Mouse (Mus musculus) adrenal gland, postnatal 10 days (tissue): ENCODE measurements around the gene Cda. TPM values are rescaled to one million over a fixed set of nuclear protein-coding genes. Genes with fewer than 3 reads are reported as not detected.

Source experiments
- DNase-seq: peaks from one replicate; pipeline ENCODE4 v3.0.0; 2021; ENCODE audit warnings: mixed read lengths
- long read RNA-seq, 2 experiments: library from polyadenylated mRNA; stranded (forward); transcript quantifications; one replicate each; pipeline ENCODE4 v2.0.0; 2021
- total RNA-seq, 2 experiments: library from RNA; stranded (reverse); gene quantifications; 2 replicates each; pipeline ENCODE4 v1.2.3; 2021

The Cda gene
- total RNA-seq, result 10 to 100 TPM; 12.3 to 13.4 TPM
- long read RNA-seq, experiment 1, transcript Cda-201 (4 exons, 846 nt), result major isoform, 11 of 20 reads
- long read RNA-seq, experiment 1, partial matches to known transcripts, result 3 of 20 reads
- long read RNA-seq, experiment 1, other reads (novel, unspliced or antisense), result 3 of 20 reads
- long read RNA-seq, experiment 2, transcript Cda-201 (4 exons, 846 nt), result major isoform, 8 of 14 reads
- long read RNA-seq, experiment 2, partial matches to known transcripts, result 1 of 14 reads
- long read RNA-seq, experiment 2, other reads (novel, unspliced or antisense), result 2 of 14 reads

GRCm38 (mm10) chr4:138367641-138368497 lies at the start of gene Cda:
Gene Cda, minus strand, starts transcription at chr4:138367992.
- DNase-seq, result peak; percentile 92

GRCm38 (mm10) chr4:138416414-138416813 lies 48.6 kb upstream of the Cda start:
- DNase-seq, result no peak

GRCm38 (mm10) chr4:138415991-138416390 lies 48.2 kb upstream of the Cda start:
- DNase-seq, result no peak

DNA sequence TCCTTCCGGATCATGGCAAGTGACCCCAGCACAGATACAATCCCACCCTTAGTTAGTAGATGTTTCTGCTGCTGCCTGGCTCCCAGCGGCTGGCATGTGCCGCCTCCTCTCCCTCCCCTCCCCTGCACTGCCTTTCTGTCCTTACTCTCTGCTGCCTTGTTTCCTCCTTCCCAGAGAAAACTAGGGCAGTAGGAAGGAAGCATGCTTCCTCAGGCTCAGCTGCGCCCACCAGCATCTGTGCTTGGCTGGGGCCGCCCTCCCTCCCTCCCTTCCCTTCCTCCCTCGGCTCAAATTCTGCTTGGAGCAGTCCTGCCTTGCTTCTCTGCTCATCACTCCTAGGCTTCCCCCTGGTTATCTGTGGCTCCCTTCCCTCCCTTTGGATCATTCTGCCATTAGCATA lies 46.9 kb upstream of the Cda start:
- DNase-seq, result peak; percentile 33

- no peak for DNase-seq
Observed at GRCm38 (mm10) chr4:138411504-138412121, 43.8 kb upstream of the Cda start.

DNA sequence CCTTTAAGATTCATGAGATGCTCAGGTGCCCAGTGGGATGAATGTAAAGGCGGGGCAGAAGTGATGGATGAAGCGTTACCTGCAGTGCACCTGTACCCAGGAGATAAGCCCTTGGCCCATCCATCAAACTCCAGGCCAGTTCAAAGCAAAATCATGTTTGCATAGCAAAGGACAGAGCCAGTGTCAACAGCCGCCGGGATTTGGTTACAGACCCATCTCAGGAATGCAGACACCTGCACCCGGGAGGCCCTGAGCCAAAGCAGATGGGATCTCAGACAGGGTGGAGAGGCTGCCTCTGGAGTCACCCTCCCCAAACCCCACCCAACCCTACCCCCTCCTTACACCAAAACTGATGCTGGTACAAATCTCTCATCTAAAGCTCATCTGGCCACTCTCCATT lies 43.2 kb upstream of the Cda start:
- no peak for DNase-seq

DNA sequence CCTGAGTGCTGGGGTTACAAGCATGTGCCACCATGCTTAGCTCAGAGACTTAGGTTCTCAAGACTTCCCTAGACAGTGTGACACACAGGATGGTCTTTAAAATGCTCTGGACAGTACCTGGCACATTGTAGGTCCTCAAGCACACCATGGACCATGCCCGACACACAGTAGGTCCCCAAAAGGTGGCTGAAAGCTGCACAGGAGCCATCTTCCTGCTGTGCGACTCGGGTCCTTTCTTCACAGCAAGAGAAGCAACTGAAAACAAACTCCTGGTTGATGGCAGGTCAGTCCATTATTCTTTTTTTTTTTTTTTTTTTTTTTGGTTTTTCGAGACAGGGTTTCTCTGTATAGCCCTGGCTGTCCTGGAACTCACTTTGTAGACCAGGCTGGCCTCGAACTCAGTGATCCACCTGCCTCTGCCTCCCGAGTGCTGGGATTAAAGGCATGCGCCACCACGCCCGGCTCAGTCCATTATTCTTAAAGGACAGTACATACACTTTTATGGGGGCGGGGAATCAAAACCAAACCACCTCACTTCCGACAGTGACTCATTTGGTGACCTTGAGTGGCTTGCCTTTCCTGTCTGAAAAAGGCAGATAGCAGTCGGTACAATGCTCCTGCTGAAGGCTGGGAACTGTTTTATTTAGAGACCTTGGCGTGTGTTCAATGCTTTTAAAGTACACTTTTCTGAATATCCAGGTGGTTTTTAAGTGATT lies 39.8 kb upstream of the Cda start:
- peak; percentile 70 for DNase-seq

DNA sequence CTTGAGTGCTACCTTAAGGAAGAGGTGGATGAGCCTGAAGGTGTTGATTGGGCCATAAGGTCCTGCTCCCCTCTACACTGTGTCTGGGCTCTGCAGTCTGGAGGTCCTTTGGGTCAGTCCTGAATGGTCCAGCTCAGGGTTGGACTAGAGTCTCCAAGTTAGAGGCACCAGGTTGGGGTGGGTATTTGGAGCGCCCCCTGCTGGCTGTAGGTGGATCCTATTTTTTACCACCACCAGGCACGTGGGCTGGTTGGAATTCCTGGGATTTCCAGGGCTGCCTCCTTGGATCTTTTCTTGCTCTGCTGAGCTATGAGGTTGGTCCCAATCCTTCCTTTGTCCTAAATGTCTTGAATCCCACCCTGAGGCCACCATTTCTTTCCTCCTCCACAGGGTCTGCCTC lies 37.0 kb upstream of the Cda start:
- DNase-seq, result peak; percentile 67

GRCm38 (mm10) chr4:138396711-138397110 lies 28.9 kb upstream of the Cda start:
- peak; percentile 37 for DNase-seq

DNA sequence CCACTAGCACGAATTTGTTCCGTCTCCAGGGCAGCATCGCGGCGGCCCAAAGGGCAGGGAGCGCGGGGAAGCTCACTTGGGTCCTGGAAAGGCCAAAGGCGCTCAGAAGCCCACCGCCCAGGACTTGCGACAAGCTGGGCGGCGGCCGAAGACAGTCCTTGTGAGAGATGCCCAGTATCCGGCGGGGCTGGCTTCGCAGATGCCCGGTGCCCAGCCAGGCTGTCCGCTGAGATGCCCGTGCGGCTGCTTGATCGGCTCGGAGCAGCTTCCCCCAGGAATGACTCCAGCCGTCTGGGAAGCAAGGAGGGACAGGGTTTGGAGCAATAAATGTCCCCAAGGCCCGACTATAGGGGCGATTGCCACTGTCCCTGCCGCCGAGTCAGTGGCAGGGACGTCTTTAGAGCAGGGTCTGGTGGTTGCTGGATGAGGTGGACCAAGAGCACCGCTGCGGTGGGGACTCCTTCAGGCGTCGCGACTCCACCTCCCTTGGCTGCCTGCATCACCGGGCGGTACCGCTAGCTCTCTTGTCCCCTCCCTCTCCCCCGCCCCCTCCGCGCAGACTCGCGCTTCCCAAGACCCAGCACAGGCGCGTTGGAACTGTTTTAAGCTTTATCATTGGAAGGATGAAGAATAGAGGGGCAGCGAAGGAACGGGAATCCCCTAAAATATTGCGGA lies 28.3 kb upstream of the Cda start, which contains the start of gene Fam43b:
Gene Fam43b, minus strand, starts transcription at position 558 of the 675 bp plus-strand sequence.
- DNase-seq, result peak; percentile 81

DNA sequence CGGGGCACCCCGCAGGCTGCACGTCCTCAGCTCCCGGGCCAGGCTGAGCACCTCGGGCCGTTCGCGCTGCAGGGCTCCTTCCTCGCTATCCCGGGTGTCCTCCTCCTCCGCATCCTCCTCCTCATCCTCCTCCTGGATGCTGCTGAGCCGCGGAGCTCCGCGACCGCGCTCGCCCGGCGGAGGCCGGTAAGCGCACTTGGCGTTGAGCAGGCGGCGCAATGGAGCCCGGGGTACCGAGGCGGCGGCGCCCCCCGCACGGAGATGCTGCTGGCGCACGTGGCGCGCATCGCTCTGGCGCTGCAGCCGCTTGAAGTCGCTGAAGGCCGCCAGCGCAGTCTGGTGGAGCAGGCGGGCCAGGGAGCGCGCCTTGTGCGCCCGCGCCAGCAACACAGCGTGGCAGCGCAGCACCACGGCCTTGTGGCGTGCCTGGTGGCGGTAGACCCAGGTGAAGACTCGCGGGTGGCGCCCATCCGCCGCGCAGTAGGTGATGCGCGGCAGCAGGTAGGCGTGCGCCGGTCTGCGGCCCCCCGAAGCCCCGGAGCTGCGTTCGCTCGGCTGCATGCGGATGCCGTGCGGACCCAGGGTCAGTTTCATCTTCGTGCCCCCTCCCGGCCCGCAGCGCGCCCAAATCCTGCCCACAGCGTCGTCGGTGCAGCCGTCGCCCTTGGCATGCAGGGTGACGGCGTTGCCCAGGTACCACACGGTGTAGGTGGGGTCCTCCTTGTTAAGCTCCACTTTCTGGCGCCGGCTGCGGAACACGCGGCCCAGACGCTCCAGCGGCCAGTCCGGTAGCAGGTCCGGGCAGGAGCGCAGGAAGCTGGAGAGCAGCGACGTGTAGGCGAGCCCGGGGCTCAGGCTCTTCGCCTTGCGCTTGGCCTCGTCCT lies 27.5 kb upstream of the Cda start:
- DNase-seq, result peak; percentile 54

DNA sequence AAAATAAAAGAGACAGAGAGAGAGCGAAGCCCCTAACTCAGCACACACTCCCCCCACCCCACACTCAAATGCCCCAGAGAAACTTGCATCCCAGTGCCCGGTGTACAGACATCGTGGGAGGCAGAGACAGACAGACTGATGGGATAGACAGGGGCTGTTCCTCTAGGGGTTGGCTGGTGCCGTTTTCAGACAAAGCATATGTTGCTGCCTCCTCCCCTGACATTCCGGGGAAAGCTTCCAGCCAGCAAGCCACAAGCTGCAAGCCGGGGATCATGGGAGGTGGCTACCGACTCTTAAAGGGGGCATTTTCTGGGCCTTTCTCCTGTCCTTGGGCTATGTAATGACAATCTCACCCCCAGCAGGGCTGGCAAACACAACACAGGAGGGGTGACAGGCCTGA lies 25.9 kb upstream of the Cda start:
- DNase-seq, result no peak

GRCm38 (mm10) chr4:138383789-138384188 lies 16.0 kb upstream of the Cda start:
- no peak for DNase-seq

DNA sequence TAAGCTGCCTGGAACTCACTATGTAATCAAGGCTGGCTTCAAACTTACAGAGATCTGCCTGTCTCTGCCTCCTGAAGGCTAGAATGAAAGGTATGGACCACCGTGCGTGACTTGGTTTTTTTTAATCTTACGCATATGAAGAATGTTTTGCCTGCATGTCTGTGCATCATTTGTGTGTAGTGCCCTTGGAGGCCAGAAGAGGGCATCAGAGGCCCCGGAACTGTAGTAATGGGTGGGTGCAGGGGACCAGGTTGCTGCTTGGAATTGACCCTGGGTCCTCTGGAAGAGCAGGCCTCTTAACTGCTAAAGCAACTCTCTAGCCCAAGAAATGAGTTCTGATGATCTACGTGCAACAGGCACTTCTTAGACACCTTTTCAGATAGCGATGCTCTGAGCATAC lies 14.7 kb upstream of the Cda start:
- DNase-seq, result peak; percentile 29

DNA sequence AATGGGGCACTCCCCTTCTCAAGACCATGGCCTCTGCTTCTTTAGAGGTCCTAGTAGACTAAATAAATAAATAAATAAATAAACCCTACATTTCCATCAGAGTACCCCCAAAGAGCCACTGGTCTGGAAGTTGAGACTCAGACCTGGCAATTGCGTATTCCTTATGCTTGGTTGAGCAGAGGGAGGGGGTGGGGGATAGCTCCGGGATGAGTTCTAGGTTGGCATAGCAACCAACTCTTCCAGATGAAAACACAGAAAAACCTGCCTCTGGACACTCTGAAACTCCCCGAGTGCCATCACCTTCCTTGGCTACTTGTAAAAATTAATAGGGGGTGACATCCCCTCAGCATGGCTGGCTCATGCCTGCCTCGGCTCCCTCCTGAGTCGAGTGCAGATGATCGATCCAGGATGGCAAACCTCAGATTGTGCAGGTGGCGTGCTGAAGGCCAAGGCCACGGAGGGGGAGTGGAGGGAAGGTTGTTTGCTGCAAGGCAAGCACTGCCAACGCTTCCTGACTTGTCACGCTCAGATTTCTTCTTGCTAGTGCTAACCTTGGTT lies 12.4 kb upstream of the Cda start:
- DNase-seq, result no peak

DNA sequence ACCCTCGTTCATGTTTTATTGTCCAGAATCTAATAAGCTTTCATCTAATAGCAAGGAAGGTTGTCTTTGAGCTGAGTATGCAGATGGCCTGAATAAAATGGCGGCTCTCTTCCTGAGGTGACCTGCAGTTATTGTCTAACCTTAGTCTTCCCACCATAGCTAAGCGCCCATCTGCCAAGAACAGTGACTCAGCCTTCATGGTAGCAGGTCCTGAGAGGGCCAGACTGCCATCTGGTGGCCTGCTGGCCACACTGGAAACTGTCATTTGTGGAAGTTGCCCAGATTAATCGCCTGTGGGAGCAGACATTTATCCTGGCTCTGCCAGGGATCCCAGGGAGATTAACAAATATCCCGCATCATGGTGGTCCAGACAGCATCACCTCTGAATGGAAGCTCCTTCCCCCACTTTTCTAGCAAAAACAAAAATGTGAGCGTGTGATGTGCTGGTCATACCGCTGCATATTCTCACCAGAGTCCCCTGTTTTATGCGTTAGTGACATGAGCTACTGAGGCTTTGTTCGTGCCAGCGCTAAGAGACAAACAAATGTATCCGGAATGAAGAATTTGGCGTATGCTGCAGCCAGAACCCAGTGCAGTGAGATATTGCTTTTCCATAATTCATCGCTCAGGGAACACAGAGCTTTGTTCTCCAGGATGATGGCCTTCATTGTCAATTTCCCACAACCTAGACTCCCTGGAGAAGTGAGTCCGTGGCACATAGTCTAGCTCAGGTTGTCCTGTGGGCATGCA lies 11.5 kb upstream of the Cda start:
- DNase-seq, result peak; percentile 85

DNA sequence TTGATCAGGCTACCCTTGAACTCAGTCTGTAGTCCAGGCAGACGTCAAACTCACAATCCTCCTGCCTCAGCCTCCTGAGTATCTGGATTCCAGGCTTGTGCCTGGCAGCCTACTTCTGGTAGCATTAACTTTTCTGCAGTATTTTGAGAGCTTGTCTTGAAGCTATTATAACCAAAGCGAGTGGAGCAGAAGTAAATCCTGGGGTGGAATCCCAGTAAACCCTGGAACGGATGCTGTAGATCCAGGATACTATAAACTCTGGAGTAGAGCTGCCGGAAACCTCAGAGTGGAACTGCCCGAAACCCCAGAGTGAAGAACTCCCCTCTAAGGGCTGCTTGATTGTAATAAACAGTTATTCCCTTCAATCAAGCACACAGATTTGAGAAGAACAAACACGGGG lies 9.7 kb upstream of the Cda start:
- peak; percentile 79 for DNase-seq

DNA sequence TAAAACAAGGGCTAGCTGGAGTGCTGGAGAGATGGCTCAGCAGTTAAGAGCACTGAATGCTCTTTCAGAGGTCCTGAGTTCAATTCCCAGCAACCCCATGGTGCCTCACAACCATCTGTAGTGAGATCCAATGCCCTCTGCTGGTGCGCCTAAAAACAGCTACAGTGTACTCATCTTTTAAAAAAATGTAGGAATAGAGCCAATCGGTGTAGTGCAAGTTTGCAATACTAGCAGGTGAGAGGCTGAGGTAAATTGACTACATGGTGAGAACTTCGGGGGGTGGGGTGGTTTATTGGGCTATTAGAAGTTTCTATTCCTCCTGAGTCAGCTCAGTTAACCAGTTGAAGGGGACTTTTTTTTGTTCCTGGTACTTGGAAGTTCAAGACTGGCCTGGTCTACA lies 7.3 kb upstream of the Cda start:
- no peak for DNase-seq

DNA sequence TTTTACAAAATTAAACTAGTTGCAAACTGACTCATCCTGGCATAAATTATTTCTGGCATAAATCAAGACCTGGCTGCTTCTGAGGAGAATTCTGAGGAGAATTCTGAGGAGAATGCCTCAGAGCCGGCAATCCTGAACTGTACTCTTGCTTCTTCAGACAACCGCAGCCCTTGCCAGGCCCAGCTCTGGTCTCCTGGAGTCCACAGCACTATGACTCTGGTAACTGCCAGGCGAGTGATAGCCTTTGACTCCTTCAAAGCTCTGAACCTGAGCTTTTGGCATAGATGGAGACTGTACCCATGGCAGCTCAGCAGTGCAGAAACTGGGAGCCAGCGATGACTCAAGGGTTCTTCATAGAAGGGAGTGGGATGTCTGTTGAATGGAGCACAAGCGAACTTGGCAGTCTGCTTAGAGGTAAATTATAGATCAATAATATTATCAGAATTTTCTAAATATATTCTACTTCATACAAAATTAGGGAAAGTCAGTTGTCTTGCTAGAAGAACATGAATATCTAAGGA lies 3.3 kb upstream of the Cda start:
- DNase-seq, result no peak
